Mouse (Mus musculus): Measurements from ENCODE around the gene Mettl6. TPM values are rescaled to one million over a fixed set of nuclear protein-coding genes. Genes with fewer than 3 reads are reported as not detected.
A peak's percentile ranks its signal among the peaks of the same experiment; 100 is the strongest.

Mettl6 gene
- 79.1 and 79.9 TPM in 2 replicates for polyA plus RNA-seq (2016; fragmentation: Nextera tagmentation; extraction: Ambion mirVana)

GRCm38 (mm10) chr14:31494975-31495455 lies at the start of gene Mettl6:
Gene Mettl6 (minus strand): TSS chr14:31495040.
- Histone ChIP-seq H3K27me3 (ENCODE audit: poor library complexity, severe bottlenecking) (no peaks in the 10 kb centered on the region), H3K9me3 (no peaks in the 10 kb centered on the region), H3K27ac (peak within 1 kb of the TSS; percentile 95), H3K4me1 (peaks cover 33% of the 10 kb centered on the region), H3K4me3 (peak within 1 kb of the TSS; percentile 94), H3K36me3 (replicated peaks) (peaks cover 56% of the 10 kb centered on the region)
- peak; percentile 88 for DNase-seq (ENCODE audit: extremely low spot score, low spot score)
- WGBS, result under 1% methylated on average over 49 of the region's 49 CpGs

GRCm38 (mm10) chr14:31543885-31544442 lies 49.1 kb upstream of the Mettl6 start:
- H3K4me1 ChIP-seq, result peaks cover 13% of the 10 kb centered on the region
- no peaks in the 10 kb centered on the region for H3K9me3 ChIP-seq
- WGBS, result 85% methylated on average over 11 of the region's 11 CpGs
- H3K36me3 ChIP-seq (replicated peaks), result no peaks in the 10 kb centered on the region
- H3K4me3 ChIP-seq, result no peak overlapping the region
- 0 out of 2 replicates have a peak overlapping the region, but pooled peaks have one; percentile 33 for H3K27ac ChIP-seq
- no peak for DNase-seq (ENCODE audit: extremely low spot score, low spot score)
- no peaks in the 10 kb centered on the region for H3K27me3 ChIP-seq (ENCODE audit: poor library complexity, severe bottlenecking)

GRCm38 (mm10) chr14:31537298-31537697 lies 42.5 kb upstream of the Mettl6 start:
- DNase-seq (ENCODE audit: extremely low spot score, low spot score), result no peak
- Histone ChIP-seq H3K27ac (no peak overlapping the region), H3K4me1 (peaks cover 8% of the 10 kb centered on the region; the same call in 1 of the 2 replicates), H3K9me3 (no peaks in the 10 kb centered on the region), H3K27me3 (ENCODE audit: poor library complexity, severe bottlenecking) (no peaks in the 10 kb centered on the region), H3K36me3 (replicated peaks) (no peaks in the 10 kb centered on the region), H3K4me3 (no peak overlapping the region)
- WGBS, result 80% methylated on average over 6 of the region's 6 CpGs

- peak overlapping the region; percentile 54 for H3K27ac ChIP-seq
- 71% methylated on average over 3 of the region's 3 CpGs for WGBS
- no peak for DNase-seq (ENCODE audit: extremely low spot score, low spot score)
Measured at GRCm38 (mm10) chr14:31532656-31533055, 37.8 kb upstream of the Mettl6 start.

GRCm38 (mm10) chr14:31531506-31532148 lies 36.8 kb upstream of the Mettl6 start:
- Histone ChIP-seq H3K27ac (peak overlapping the region; percentile 49; the same call in 1 of the 2 replicates), H3K4me3 (no peak overlapping the region), H3K9me3 (no peaks in the 10 kb centered on the region), H3K4me1 (peaks cover 22% of the 10 kb centered on the region; the same call in 1 of the 2 replicates), H3K27me3 (ENCODE audit: poor library complexity, severe bottlenecking) (no peaks in the 10 kb centered on the region), H3K36me3 (replicated peaks) (no peaks in the 10 kb centered on the region)
- no peak for DNase-seq (ENCODE audit: extremely low spot score, low spot score)
- WGBS, result 69% methylated on average over 12 of the region's 12 CpGs

More at GRCm38 (mm10) chr14:31532656-31533055, 37.8 kb upstream of the Mettl6 start:
- Histone ChIP-seq H3K4me3 (no peak overlapping the region), H3K4me1 (peaks cover 22% of the 10 kb centered on the region; the same call in 1 of the 2 replicates), H3K27me3 (ENCODE audit: poor library complexity, severe bottlenecking) (no peaks in the 10 kb centered on the region), H3K36me3 (replicated peaks) (no peaks in the 10 kb centered on the region), H3K9me3 (no peaks in the 10 kb centered on the region)

GRCm38 (mm10) chr14:31530847-31531246 lies 36.0 kb upstream of the Mettl6 start:
- WGBS, result 91% methylated on average over 4 of the region's 4 CpGs
- Histone ChIP-seq H3K27ac (peak overlapping the region; percentile 49; the same call in 1 of the 2 replicates), H3K27me3 (ENCODE audit: poor library complexity, severe bottlenecking) (no peaks in the 10 kb centered on the region), H3K4me1 (peaks cover 22% of the 10 kb centered on the region; the same call in 1 of the 2 replicates), H3K36me3 (replicated peaks) (no peaks in the 10 kb centered on the region), H3K4me3 (no peak overlapping the region), H3K9me3 (no peaks in the 10 kb centered on the region)
- DNase-seq (ENCODE audit: extremely low spot score, low spot score), result no peak

- H3K4me1 ChIP-seq, result peaks cover 4% of the 10 kb centered on the region; the same call in 1 of the 2 replicates
- H3K27ac ChIP-seq, result no peak overlapping the region
- H3K4me3 ChIP-seq, result no peak overlapping the region
- DNase-seq (ENCODE audit: extremely low spot score, low spot score), result no peak
- H3K36me3 ChIP-seq (replicated peaks), result no peaks in the 10 kb centered on the region
- no peaks in the 10 kb centered on the region for H3K27me3 ChIP-seq (ENCODE audit: poor library complexity, severe bottlenecking)
- no peaks in the 10 kb centered on the region for H3K9me3 ChIP-seq
- 83% methylated on average over 7 of the region's 7 CpGs for WGBS
Measured at GRCm38 (mm10) chr14:31525040-31525810, 30.4 kb upstream of the Mettl6 start.

- H3K36me3 ChIP-seq (replicated peaks), result no peaks in the 10 kb centered on the region
- DNase-seq (ENCODE audit: extremely low spot score, low spot score), result no peak
- WGBS, result 79% methylated on average over 2 of the region's 2 CpGs
- H3K4me3 ChIP-seq, result no peak overlapping the region
- peaks cover 16% of the 10 kb centered on the region for H3K4me1 ChIP-seq
- no peaks in the 10 kb centered on the region for H3K27me3 ChIP-seq (ENCODE audit: poor library complexity, severe bottlenecking)
- H3K9me3 ChIP-seq, result no peaks in the 10 kb centered on the region
- H3K27ac ChIP-seq, result no peak overlapping the region
Measured at GRCm38 (mm10) chr14:31521318-31521717, 26.5 kb upstream of the Mettl6 start.

- Histone ChIP-seq H3K27me3 (ENCODE audit: poor library complexity, severe bottlenecking) (no peaks in the 10 kb centered on the region), H3K27ac (no peak overlapping the region), H3K4me1 (peaks cover 16% of the 10 kb centered on the region), H3K9me3 (peaks cover 6% of the 10 kb centered on the region; the same call in 1 of the 2 replicates), H3K36me3 (replicated peaks) (peaks cover 1% of the 10 kb centered on the region; the same call in 1 of the 2 replicates), H3K4me3 (no peak overlapping the region)
- DNase-seq (ENCODE audit: extremely low spot score, low spot score), result no peak
- WGBS, result 55% methylated on average over 3 of the region's 3 CpGs
Measured at GRCm38 (mm10) chr14:31519165-31519564, 24.3 kb upstream of the Mettl6 start.

GRCm38 (mm10) chr14:31515895-31516294 lies 21.1 kb upstream of the Mettl6 start:
- Histone ChIP-seq H3K36me3 (replicated peaks) (peaks cover 12% of the 10 kb centered on the region), H3K4me1 (peaks cover 16% of the 10 kb centered on the region), H3K4me3 (no peak overlapping the region), H3K9me3 (peaks cover 7% of the 10 kb centered on the region; the same call in 1 of the 2 replicates), H3K27me3 (ENCODE audit: poor library complexity, severe bottlenecking) (no peaks in the 10 kb centered on the region), H3K27ac (no peak overlapping the region)
- DNase-seq (ENCODE audit: extremely low spot score, low spot score), result no peak
- WGBS, result 95% methylated on average over 2 of the region's 2 CpGs

- H3K27ac ChIP-seq, result no peak overlapping the region
- H3K4me1 ChIP-seq, result no peaks in the 10 kb centered on the region
- no peaks in the 10 kb centered on the region for H3K27me3 ChIP-seq (ENCODE audit: poor library complexity, severe bottlenecking)
- no peak for DNase-seq (ENCODE audit: extremely low spot score, low spot score)
- H3K4me3 ChIP-seq, result no peak overlapping the region
- peaks cover 67% of the 10 kb centered on the region for H3K36me3 ChIP-seq (replicated peaks)
- WGBS, result 93% methylated on average over 3 of the region's 3 CpGs
- peaks cover 7% of the 10 kb centered on the region; the same call in 1 of the 2 replicates for H3K9me3 ChIP-seq
Measured at GRCm38 (mm10) chr14:31510322-31510721, 15.5 kb upstream of the Mettl6 start.

- Histone ChIP-seq H3K4me1 (no peaks in the 10 kb centered on the region), H3K27me3 (ENCODE audit: poor library complexity, severe bottlenecking) (no peaks in the 10 kb centered on the region), H3K9me3 (peaks cover 7% of the 10 kb centered on the region; the same call in 1 of the 2 replicates), H3K27ac (no peak overlapping the region), H3K36me3 (replicated peaks) (peaks cover 71% of the 10 kb centered on the region), H3K4me3 (no peak overlapping the region)
- DNase-seq (ENCODE audit: extremely low spot score, low spot score), result no peak
- 95% methylated on average over 2 of the region's 2 CpGs for WGBS
Measured at GRCm38 (mm10) chr14:31509911-31510310, 15.1 kb upstream of the Mettl6 start.
